Mouse (Mus musculus): ENCODE measurements around the gene Rasa1.

Rasa1 gene

GRCm38 (mm10) chr13:85288843-85289713, at the start of gene Rasa1:
TSS of gene Rasa1 (minus strand) at chr13:85289130.
- DNase-seq (ENCODE audit: low spot score): peak; percentile 97

- DNase-seq (ENCODE audit: low spot score): no peak
These were observed 22.6 kb upstream of the Rasa1 start for GRCm38 (mm10) chr13:85311547-85311946.

- no peak for DNase-seq (ENCODE audit: low spot score)
These were observed 22.0 kb upstream of the Rasa1 start for GRCm38 (mm10) chr13:85310968-85311367.

GRCm38 (mm10) chr13:85310483-85310882, 21.6 kb upstream of the Rasa1 start:
- no peak for DNase-seq (ENCODE audit: low spot score)

- DNase-seq (ENCODE audit: low spot score): no peak
These were observed 17.1 kb upstream of the Rasa1 start for GRCm38 (mm10) chr13:85306039-85306438.

- DNase-seq (ENCODE audit: low spot score): no peak
These were observed 1.7 kb upstream of the Rasa1 start for GRCm38 (mm10) chr13:85290651-85291050.

GRCm38 (mm10) chr13:85288574-85288842, 422 bp downstream of the Rasa1 start:
- no peak for DNase-seq (ENCODE audit: low spot score)

GRCm38 (mm10) chr13:85287876-85288573, 905 bp downstream of the Rasa1 start:
- DNase-seq (ENCODE audit: low spot score): no peak

- DNase-seq (ENCODE audit: low spot score): no peak
These were observed 6.3 kb downstream of the Rasa1 start for GRCm38 (mm10) chr13:85282626-85283025.

GRCm38 (mm10) chr13:85278951-85279350, 10.0 kb downstream of the Rasa1 start:
- no peak for DNase-seq (ENCODE audit: low spot score)

GRCm38 (mm10) chr13:85274572-85274971, 14.4 kb downstream of the Rasa1 start:
- no peak for DNase-seq (ENCODE audit: low spot score)

- no peak for DNase-seq (ENCODE audit: low spot score)
These were observed 15.1 kb downstream of the Rasa1 start for GRCm38 (mm10) chr13:85273788-85274187.

- DNase-seq (ENCODE audit: low spot score): no peak
These were observed 50.2 kb downstream of the Rasa1 start for GRCm38 (mm10) chr13:85238760-85239159.

- DNase-seq (ENCODE audit: low spot score): no peak
These were observed 70.3 kb downstream of the Rasa1 start for GRCm38 (mm10) chr13:85218656-85219055.

GRCm38 (mm10) chr13:85210353-85210752, 78.6 kb downstream of the Rasa1 start:
- no peak for DNase-seq (ENCODE audit: low spot score)

- DNase-seq (ENCODE audit: low spot score): no peak
These were observed 80.3 kb downstream of the Rasa1 start for GRCm38 (mm10) chr13:85208656-85209055.

GRCm38 (mm10) chr13:85207493-85207892, 81.4 kb downstream of the Rasa1 start:
- DNase-seq (ENCODE audit: low spot score): no peak

GRCm38 (mm10) chr13:85191253-85191652, 97.7 kb downstream of the Rasa1 start:
- DNase-seq (ENCODE audit: low spot score): no peak

- DNase-seq (ENCODE audit: low spot score): no peak
These were observed 99.2 kb downstream of the Rasa1 start for GRCm38 (mm10) chr13:85189644-85190121.

GRCm38 (mm10) chr13:85188903-85189643, 99.9 kb downstream of the Rasa1 start, which contains the start of gene Ccnh:
TSS of gene Ccnh (plus strand) at chr13:85189408.
- peak; percentile 96 for DNase-seq (ENCODE audit: low spot score)
